Mouse (Mus musculus) megakaryocyte, embryonic 14.5 days (primary cell): ENCODE data around the gene Gpr84.

Source experiments
- FLI1 ChIP-seq: IDR thresholded peaks from 2 replicates; pipeline ENCODE4 v1.6.1; 2012; ENCODE audit warnings: low read length, inconsistent platforms, mixed read lengths
- GATA1 ChIP-seq: IDR thresholded peaks from 3 replicates; pipeline ENCODE4 v1.6.1; 2012; ENCODE audit warnings: mixed read lengths, low read length, inconsistent platforms, borderline replicate concordance

GRCm38 (mm10) chr15:103317120-103317519 is 6.7 kb upstream of the Gpr84 start:
- TF ChIP-seq GATA1 (no peak; the same call in 2 of the 3 replicates), FLI1 (no peak)
